Mouse (Mus musculus): Measurements from ENCODE around the gene Tshz2. TPM values are rescaled to one million over a fixed set of nuclear protein-coding genes. Genes with fewer than 3 reads are reported as not detected.
A peak's percentile ranks its signal among the peaks of the same experiment; 100 is the strongest.

Tshz2 gene
- polyA plus RNA-seq, 1 experiment from 2014 or later, result 2.7 TPM

- Histone ChIP-seq H3K27me3 (replicated peaks; ENCODE audit: low read depth, poor library complexity, severe bottlenecking) (no peaks in the 10 kb centered on the region), H3K36me3 (replicated peaks) (no peaks in the 10 kb centered on the region), H3K27ac (replicated peaks) (no peak overlapping the region), H3K4me3 (no peak overlapping the region), H3K9me3 (no peaks in the 10 kb centered on the region), H3K4me1 (0 out of 2 replicates have a peak, but pooled peaks cover 7% of the 10 kb centered on the region)
- WGBS, result 79% methylated on average over 8 of the region's 8 CpGs
- DNase-seq (ENCODE audit: low spot score), result no peak
Observed at GRCm38 (mm10) chr2:169871436-169872060, 238.7 kb downstream of the Tshz2 start.

GRCm38 (mm10) chr2:169873442-169873841 is 240.6 kb downstream of the Tshz2 start:
- Histone ChIP-seq H3K27me3 (replicated peaks; ENCODE audit: low read depth, poor library complexity, severe bottlenecking) (no peaks in the 10 kb centered on the region), H3K4me3 (no peak overlapping the region), H3K36me3 (replicated peaks) (no peaks in the 10 kb centered on the region), H3K4me1 (0 out of 2 replicates have a peak, but pooled peaks cover 7% of the 10 kb centered on the region), H3K9me3 (no peaks in the 10 kb centered on the region), H3K27ac (replicated peaks) (no peak overlapping the region)
- DNase-seq (ENCODE audit: low spot score), result no peak
- WGBS, result 84% methylated on average over 16 of the region's 16 CpGs

DNA sequence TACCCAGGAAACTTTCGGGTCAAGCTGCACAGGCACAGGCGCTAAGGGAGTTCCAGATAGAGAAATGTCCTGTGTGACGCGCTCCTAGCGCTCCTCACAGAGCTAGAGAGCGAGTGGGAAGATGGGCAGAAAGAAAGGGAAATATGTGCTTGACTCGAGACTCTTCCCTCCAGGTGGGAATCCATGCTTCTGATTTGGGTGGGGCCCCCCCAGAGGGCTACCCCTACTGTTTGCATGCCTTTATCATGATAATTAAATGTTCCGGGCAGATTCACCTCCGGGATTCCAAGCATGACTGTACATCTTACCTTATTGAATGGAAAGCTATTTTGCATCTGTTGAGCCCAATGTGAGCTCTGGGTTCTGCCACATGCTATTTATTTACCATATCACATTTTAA is 255.1 kb downstream of the Tshz2 start:
- no peak for DNase-seq (ENCODE audit: low spot score)
- 0 out of 2 replicates have a peak, but pooled peaks cover 4% of the 10 kb centered on the region for H3K4me1 ChIP-seq
- 84% methylated on average over 9 of the region's 9 CpGs for WGBS
- H3K27me3 ChIP-seq (replicated peaks; ENCODE audit: low read depth, poor library complexity, severe bottlenecking), result 0 out of 2 replicates have a peak, but pooled peaks cover 3% of the 10 kb centered on the region
- no peaks in the 10 kb centered on the region for H3K9me3 ChIP-seq
- H3K4me3 ChIP-seq, result no peak overlapping the region
- H3K27ac ChIP-seq (replicated peaks), result no peak overlapping the region
- no peaks in the 10 kb centered on the region; the same call in 1 of the 2 replicates for H3K36me3 ChIP-seq (replicated peaks)

DNA sequence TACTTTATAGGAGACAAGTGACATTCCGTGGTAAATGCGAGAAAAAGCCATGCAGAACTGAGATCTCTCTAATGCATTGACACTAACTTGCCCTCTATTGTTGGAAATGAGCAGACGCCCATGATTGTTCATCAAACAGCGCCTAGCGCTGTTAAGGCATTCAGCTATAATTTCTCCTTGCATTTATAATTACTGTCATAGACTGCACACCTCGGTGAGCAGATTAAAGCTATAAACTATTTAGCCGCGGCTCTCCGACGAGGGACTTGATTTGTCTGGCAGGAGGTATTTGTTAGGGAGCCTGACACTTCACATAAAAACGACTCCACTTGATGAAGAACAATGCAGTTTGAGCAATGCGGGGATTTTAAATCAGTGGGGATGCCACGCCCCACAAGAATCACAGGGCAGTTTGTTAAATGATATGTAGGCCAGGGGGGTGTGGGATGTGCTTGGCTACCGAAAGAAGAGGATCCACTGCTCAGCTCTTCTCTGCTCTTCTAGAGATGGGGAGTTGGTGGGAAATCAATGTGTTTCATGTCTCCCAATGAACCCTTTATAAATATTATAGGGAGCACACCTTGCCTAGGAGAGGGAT is 259.7 kb downstream of the Tshz2 start:
- Histone ChIP-seq H3K4me3 (no peak overlapping the region), H3K36me3 (replicated peaks) (no peaks in the 10 kb centered on the region), H3K27me3 (replicated peaks; ENCODE audit: low read depth, poor library complexity, severe bottlenecking) (no peaks in the 10 kb centered on the region), H3K27ac (replicated peaks) (no peak overlapping the region), H3K4me1 (0 out of 2 replicates have a peak, but pooled peaks cover 4% of the 10 kb centered on the region), H3K9me3 (no peaks in the 10 kb centered on the region)
- WGBS, result 73% methylated on average over 14 of the region's 14 CpGs
- DNase-seq (ENCODE audit: low spot score), result no peak

- Histone ChIP-seq H3K27me3 (replicated peaks; ENCODE audit: low read depth, poor library complexity, severe bottlenecking) (peaks cover 17% of the 10 kb centered on the region), H3K9me3 (no peaks in the 10 kb centered on the region), H3K4me1 (peaks cover 27% of the 10 kb centered on the region), H3K4me3 (no peak overlapping the region), H3K36me3 (replicated peaks) (no peaks in the 10 kb centered on the region), H3K27ac (replicated peaks) (no peak overlapping the region)
- 87% methylated on average over 7 of the region's 7 CpGs for WGBS
- no peak for DNase-seq (ENCODE audit: low spot score)
Observed at GRCm38 (mm10) chr2:169902896-169903295, 270.1 kb downstream of the Tshz2 start.

DNA sequence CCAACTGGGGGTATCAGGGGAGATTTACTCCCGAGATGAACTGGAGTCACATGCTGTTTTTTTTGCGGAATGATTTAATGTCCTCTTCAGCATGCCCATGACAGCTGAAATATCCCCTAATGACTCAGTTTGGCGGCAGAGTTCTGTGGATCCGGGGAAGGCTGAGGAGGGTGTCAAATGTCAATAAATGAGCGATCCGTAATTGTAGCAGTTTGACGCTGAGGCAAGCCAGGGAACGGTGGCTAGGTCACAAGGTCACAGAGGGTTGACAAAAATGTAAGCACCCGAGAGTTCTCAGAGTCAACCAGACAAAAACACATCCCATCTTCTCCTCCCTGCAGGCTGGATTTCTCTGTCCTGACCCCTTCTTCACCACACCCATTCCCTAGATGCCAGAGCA is 273.6 kb downstream of the Tshz2 start:
- peak overlapping the region; percentile 44 for H3K27ac ChIP-seq (replicated peaks)
- peaks cover 17% of the 10 kb centered on the region for H3K27me3 ChIP-seq (replicated peaks; ENCODE audit: low read depth, poor library complexity, severe bottlenecking)
- H3K4me3 ChIP-seq, result no peak overlapping the region
- no peaks in the 10 kb centered on the region for H3K36me3 ChIP-seq (replicated peaks)
- no peaks in the 10 kb centered on the region for H3K9me3 ChIP-seq
- WGBS, result 10% methylated on average over 9 of the region's 9 CpGs
- DNase-seq (ENCODE audit: low spot score), result peak; percentile 70
- peaks cover 33% of the 10 kb centered on the region for H3K4me1 ChIP-seq

DNA sequence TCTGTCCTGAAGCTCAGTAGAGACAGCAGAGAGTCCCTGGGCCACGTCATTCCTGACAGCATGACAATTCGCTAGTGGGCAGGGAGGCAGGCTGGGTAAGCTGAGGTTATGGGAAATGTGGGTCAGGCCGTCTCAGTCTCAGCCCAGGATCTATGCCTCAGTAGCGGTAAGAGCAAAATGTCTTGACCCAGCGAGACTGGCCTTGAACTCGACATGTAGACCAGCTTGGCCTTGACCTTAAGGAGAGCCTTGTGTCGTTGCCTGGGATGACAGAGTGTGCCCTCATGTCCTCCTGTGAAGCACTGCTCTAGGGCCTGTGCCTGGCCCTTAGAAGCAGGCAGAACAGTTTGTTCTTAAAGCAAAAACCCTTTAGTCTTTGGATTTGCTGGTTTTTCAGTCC is 275.2 kb downstream of the Tshz2 start:
- H3K4me3 ChIP-seq, result no peak overlapping the region
- WGBS, result 85% methylated on average over 7 of the region's 7 CpGs
- no peak for DNase-seq (ENCODE audit: low spot score)
- no peaks in the 10 kb centered on the region for H3K9me3 ChIP-seq
- H3K27ac ChIP-seq (replicated peaks), result no peak overlapping the region
- no peaks in the 10 kb centered on the region for H3K36me3 ChIP-seq (replicated peaks)
- H3K4me1 ChIP-seq, result peaks cover 33% of the 10 kb centered on the region
- H3K27me3 ChIP-seq (replicated peaks; ENCODE audit: low read depth, poor library complexity, severe bottlenecking), result peaks cover 17% of the 10 kb centered on the region

- no peaks in the 10 kb centered on the region for H3K36me3 ChIP-seq (replicated peaks)
- 71% methylated on average over 4 of the region's 4 CpGs for WGBS
- no peak overlapping the region for H3K27ac ChIP-seq (replicated peaks)
- no peaks in the 10 kb centered on the region for H3K9me3 ChIP-seq
- H3K27me3 ChIP-seq (replicated peaks; ENCODE audit: low read depth, poor library complexity, severe bottlenecking), result 0 out of 2 replicates have a peak, but pooled peaks cover 2% of the 10 kb centered on the region
- H3K4me1 ChIP-seq, result peaks cover 33% of the 10 kb centered on the region
- no peak overlapping the region for H3K4me3 ChIP-seq
- DNase-seq (ENCODE audit: low spot score), result no peak
Observed at GRCm38 (mm10) chr2:169910606-169911005, 277.8 kb downstream of the Tshz2 start.

DNA sequence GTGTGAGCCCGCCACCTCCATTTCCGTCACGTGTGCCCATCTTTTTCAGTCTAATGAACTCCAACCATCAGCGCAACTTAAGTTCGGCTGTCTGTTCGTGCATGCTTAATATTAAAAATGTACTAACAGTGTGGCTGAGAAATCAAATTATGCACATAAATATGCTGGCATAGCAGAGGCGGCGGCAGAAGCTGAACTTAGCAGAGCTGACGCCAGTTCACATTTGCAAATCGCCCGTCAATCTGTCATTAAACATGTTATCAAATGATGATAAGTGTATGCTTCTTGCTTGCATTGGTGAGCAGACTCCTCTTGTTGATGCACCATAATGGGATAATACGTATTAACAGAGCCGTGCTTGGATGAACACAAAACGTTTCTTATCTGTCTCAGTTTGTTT is 280.0 kb downstream of the Tshz2 start:
- H3K4me3 ChIP-seq, result no peak overlapping the region
- 90% methylated on average over 14 of the region's 14 CpGs for WGBS
- H3K4me1 ChIP-seq, result peaks cover 17% of the 10 kb centered on the region
- no peaks in the 10 kb centered on the region for H3K36me3 ChIP-seq (replicated peaks)
- no peaks in the 10 kb centered on the region for H3K27me3 ChIP-seq (replicated peaks; ENCODE audit: low read depth, poor library complexity, severe bottlenecking)
- no peak overlapping the region for H3K27ac ChIP-seq (replicated peaks)
- no peak for DNase-seq (ENCODE audit: low spot score)
- H3K9me3 ChIP-seq, result no peaks in the 10 kb centered on the region

- no peaks in the 10 kb centered on the region for H3K36me3 ChIP-seq (replicated peaks)
- no peak for DNase-seq (ENCODE audit: low spot score)
- H3K4me1 ChIP-seq, result peaks cover 10% of the 10 kb centered on the region; the same call in 1 of the 2 replicates
- H3K27ac ChIP-seq (replicated peaks), result no peak overlapping the region
- H3K27me3 ChIP-seq (replicated peaks; ENCODE audit: low read depth, poor library complexity, severe bottlenecking), result no peaks in the 10 kb centered on the region
- H3K4me3 ChIP-seq, result no peak overlapping the region
- 86% methylated on average over 8 of the region's 8 CpGs for WGBS
- H3K9me3 ChIP-seq, result no peaks in the 10 kb centered on the region
Observed at GRCm38 (mm10) chr2:169914903-169915302, 282.1 kb downstream of the Tshz2 start.

DNA sequence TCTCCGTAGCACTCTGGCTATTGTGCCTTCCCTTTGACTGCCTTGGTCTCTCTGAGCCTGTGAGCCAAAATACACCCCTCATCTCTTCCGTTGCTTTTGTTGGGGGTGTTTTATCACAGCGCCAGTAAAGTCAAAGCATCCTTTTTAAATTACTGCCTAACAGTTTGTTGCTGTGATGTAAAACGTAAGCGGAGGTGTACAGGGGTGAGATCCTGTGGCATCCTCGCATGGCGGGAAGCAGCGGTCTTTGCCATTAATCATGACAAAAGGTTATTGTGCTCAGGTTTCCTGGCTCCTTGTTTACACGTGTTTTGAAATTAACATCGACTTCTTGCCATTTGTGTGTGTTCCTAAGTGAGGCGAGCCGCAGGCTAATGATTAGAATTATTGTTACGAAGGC is 282.5 kb downstream of the Tshz2 start:
- Histone ChIP-seq H3K4me3 (no peak overlapping the region), H3K27me3 (replicated peaks; ENCODE audit: low read depth, poor library complexity, severe bottlenecking) (no peaks in the 10 kb centered on the region), H3K9me3 (no peaks in the 10 kb centered on the region), H3K27ac (replicated peaks) (no peak overlapping the region), H3K36me3 (replicated peaks) (no peaks in the 10 kb centered on the region), H3K4me1 (peaks cover 10% of the 10 kb centered on the region; the same call in 1 of the 2 replicates)
- no peak for DNase-seq (ENCODE audit: low spot score)
- WGBS, result 88% methylated on average over 13 of the region's 13 CpGs

DNA sequence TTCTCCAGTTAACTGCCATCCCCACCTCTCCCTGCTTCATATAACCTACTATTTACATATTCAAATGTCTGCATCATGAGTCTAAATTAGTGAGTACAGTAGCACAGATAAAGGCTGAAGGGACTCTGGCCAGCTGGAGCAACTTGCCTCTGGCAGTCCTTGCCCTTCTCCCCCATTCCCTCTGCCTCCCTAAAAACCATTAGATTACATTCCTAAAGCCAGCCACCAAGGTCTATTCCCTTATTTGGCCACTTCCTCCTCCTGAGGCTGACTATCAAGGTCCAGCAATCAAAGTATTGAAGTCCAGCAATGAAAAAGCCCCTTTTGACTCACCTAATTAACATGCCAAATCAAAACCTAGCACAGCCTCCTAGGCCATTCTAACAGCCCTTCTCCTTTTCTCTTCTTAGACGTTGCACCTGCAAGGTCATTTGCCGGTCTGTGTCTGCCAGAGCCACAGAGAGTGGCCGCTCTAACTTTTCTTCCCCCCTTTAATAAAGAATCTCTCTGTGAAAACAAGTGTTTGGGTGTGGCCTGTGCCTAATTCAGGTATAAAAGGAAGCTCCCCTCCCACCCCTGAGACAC is 286.4 kb downstream of the Tshz2 start:
- Histone ChIP-seq H3K27ac (replicated peaks) (no peak overlapping the region), H3K4me3 (no peak overlapping the region), H3K9me3 (no peaks in the 10 kb centered on the region), H3K27me3 (replicated peaks; ENCODE audit: low read depth, poor library complexity, severe bottlenecking) (no peaks in the 10 kb centered on the region), H3K4me1 (peaks cover 8% of the 10 kb centered on the region; the same call in 1 of the 2 replicates), H3K36me3 (replicated peaks) (no peaks in the 10 kb centered on the region)
- 86% methylated on average over 3 of the region's 3 CpGs for WGBS
- DNase-seq (ENCODE audit: low spot score), result no peak

All from embryonic facial prominence, embryonic 10.5 days (tissue).